Mouse (Mus musculus): ENCODE measurements around the gene Meiob. TPM values are rescaled to one million over a fixed set of nuclear protein-coding genes. Genes with fewer than 3 reads are reported as not detected.

Meiob gene
- polyA plus RNA-seq, 2 experiments from 2014 or later: 0.24 TPM; not detected in 1

- ATAC-seq: no peak
Observed at GRCm38 (mm10) chr17:24821351-24822280, 17.5 kb downstream of the Meiob start.

GRCm38 (mm10) chr17:24839842-24840241 is 35.8 kb downstream of the Meiob start, which contains the start of gene Hagh:
Gene Hagh (plus strand): TSS chr17:24840143.
- no peak for ATAC-seq

- no peak for ATAC-seq
Observed at GRCm38 (mm10) chr17:24840341-24840740, 36.3 kb downstream of the Meiob start.

DNA sequence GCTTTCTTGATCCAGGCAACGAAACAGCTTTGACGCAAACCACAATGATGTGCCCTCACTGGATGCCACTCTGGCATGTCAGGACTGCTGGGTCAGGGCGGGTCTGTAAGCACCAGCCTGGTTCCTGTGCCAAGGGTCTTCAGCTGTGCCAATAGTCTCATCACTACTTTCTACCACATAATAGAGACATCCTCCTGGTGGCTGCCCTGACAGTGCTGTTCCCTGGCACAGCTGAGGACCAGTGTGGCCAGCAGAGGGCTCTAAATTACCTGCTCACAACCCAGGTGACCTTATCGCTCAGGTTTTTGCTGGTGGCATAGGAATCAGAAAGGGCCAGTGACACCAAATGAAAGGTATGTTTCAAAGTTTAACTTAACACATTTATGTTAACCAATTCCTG is 37.0 kb downstream of the Meiob start:
- no peak for ATAC-seq

DNA sequence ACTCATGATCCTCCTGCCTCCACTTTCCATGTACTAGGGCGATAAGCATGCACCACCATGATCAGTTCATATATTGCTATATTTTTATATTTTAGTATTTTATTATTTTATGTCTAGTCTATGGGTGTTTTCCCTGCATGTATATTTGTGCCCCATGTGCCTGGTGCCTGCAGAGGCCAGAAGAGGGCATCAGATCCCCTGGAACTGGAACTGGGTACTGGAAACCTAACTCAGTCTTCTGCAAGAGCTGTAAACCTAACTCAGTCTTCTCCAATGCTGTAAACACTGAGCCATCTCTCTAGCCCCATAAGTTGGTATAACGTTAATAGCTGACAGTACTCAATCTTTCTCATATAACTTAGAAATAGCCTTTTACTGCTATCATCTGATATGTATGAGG is 38.5 kb downstream of the Meiob start:
- ATAC-seq: no peak

DNA sequence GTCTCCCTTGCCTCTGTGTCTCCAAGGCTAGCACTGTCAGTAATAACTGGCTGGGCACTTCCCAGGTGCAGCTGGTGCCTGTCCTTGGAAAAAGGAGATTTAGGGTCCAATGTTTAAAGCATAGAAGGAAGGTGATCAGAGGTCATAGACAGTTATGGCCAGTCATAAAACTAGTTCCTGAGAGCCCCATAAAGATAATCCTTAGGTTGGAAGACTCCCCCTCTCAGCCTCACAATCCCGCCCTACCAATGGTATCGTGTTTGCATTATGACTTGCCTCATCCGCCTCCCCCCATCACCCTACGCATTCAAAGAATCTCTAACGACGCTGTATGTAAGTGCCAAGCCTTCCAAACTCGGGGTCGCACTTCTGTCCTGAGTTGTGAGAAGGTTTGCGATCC is 40.4 kb downstream of the Meiob start:
- no peak for ATAC-seq

- no peak for ATAC-seq
Observed at GRCm38 (mm10) chr17:24847386-24847785, 43.3 kb downstream of the Meiob start.

GRCm38 (mm10) chr17:24848600-24849031 is 44.5 kb downstream of the Meiob start:
- ATAC-seq: no peak

DNA sequence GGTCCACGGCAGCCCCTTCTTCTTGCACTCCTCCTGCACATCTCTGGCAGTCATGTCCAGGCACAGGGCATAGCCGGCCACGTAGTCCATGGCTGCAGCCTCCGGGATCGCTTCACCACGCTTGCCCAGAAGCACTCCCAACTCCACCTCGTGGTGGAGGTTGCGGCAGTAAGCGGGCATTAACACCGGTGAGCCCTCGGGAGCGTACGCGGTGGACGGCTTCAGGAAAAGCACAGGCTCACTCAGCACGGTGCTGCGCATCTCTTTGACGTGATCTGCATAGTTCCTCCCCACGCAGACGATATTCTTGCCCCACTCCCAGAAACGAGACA is 45.6 kb downstream of the Meiob start:
- ATAC-seq: peak; percentile 49

GRCm38 (mm10) chr17:24850065-24850772 is 46.1 kb downstream of the Meiob start, which contains the start of gene Fahd1:
Gene Fahd1 (minus strand): TSS chr17:24850364.
- peak; percentile 98 for ATAC-seq

- no peak for ATAC-seq
Observed at GRCm38 (mm10) chr17:24850773-24851127, 46.7 kb downstream of the Meiob start.

DNA sequence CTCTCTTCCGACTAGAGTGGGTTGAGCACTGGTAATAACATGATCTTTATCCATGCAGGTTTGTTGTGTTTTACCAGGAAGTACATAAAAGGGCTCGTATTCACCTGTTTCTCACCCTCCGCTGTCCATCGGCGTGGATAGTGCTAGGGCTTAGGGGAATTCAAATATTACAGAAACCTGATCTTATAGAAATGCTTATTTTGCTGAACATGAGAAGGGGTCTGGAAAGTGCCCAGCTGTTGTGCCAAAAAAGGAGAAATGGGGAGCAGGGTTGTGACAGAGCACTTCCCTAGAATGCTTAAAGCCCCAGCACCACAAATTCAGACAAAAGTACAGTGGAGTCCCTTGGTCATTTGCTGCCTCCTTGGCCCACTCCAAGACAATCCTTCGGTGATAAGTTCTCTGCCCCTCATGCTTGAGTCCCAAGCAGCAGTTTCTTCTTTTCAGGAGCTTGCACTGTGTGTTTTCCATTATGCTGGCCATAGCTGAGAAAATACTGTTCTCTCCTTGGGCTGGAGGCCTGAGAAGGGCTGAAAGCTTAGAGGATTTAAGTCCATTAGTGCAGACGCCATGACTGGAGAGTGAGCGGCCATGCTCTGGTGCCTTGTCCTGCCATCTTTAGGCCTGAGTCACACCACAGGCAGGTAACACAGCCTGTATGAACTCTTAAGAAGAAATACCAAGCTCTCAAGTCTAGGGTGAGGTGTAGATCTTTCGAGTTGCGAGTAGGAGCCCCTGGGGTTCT is 47.5 kb downstream of the Meiob start:
- ATAC-seq: no peak

DNA sequence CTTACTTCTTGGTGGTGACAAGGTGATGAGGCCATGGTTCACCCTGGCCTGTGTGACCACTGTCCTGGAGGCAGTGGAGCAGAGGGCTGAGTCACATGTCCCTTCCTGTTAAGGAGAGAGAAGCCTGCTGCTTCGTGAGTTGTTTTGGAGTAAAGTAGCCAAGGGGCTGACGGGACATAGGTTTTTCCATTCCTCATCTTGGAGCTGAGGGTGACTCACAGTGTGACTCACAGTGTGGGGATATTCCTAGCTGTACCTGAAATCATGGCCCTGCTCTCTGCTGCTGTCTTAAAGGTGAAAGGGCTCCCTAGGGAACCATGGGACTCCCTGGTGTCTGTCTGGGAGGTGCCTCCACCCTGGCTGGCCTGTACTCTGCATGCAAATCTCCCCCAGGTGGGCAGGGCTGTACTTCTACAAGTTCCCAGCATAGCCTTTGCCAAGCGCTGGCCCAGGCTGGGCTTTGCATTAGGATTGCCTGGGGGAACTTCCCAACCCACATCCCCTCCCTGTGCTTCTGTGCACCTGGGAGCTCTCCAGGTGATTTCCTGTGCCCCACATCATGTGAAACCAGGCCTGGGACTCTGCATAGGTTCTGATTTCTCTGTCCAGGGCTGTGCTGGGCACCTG is 51.9 kb downstream of the Meiob start:
- ATAC-seq: no peak

- ATAC-seq: no peak
Observed at GRCm38 (mm10) chr17:24856589-24856988, 52.5 kb downstream of the Meiob start.

DNA sequence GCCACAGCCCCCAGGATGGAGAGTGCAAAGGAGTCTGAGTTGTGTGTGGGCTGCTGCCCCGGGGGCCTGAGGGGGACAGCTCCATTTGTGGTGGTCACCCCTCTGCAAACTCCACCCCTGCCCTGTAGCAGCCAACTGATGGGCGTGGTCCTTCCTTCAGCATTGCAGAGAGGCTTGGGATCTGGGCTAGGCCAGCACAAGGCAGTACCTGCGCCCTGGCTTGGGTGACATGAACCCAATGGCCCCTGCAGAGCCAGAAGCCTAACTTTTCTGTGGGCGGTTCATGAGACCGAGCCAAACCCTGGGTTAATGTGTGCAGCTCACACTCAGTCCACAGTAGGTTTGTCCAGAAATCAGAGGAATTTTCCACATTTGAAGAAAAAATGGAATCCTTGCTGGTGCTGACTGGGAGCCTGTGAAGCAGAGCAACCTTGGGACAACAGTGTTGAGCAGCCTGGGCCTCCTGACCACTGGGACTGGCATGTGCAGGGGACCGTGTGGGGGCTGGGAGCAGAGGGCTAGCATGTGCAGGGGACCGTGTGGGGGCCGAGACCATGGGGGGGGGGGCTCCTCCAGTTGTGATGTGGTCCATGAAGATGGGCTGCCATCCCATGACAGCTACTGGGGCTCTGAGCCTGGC is 53.9 kb downstream of the Meiob start:
- no peak for ATAC-seq

- ATAC-seq: no peak
Observed at GRCm38 (mm10) chr17:24858967-24859366, 54.9 kb downstream of the Meiob start.

DNA sequence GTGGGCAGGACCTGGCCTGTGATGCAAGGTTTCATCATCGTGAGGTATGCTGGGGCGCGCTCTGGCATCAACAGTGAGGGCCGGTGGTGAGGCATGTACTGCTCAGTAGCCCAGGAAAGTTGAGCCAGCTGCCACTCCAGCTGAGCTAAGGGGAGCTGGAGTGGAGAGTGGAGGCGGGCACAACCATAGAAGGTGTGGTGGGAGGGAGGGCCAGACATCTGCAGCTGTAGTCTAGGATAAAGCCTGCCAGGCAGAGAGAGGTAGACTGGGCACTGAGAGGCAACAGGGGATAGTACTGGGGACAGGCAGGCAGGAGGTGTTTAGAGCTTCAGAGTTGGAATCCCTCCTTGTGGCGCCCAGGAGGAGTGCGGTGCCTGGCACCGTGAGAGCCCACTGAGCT is 56.0 kb downstream of the Meiob start:
- no peak for ATAC-seq

DNA sequence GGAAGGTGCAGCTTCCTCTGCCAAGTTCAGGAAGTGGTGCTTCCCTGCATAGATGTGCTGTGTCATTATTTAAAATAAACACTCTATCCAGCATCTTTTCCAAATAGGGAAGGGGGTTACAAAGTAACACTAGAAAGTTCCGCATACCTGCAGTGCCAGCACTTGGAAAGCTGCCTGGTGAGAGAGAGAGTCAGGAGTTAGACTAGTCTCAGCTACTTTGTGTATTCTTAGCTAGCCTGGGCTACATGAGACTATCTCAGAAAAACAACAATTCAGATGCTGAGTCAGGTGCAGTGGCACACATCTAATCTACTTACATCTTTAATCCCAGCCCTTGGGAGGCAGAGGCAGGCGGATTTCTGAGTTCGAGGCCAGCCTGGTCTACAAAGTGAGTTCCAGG is 57.7 kb downstream of the Meiob start:
- ATAC-seq: no peak

- no peak for ATAC-seq
Observed at GRCm38 (mm10) chr17:24865776-24866175, 61.7 kb downstream of the Meiob start, which contains the start of gene Igfals. Gene Igfals (plus strand): TSS chr17:24865997.

DNA sequence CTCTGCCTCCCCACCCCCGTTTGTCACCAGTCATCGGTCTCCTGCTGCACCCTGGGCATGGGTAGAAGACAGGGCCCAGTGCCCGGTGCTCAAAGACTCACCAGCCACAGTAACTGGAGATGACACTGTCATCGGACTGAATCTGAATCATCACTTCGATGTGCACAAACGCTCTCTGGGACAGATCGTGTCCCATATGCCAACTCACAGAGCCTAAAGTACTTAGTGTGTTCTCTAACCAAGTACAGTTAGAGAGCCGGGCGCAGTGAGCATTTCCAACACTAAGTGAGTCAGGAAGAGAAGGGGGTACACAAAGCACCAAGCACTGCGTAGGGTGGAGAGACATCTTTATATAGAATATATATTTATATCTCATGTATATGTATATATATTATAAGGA is 63.8 kb downstream of the Meiob start:
- no peak for ATAC-seq

DNA sequence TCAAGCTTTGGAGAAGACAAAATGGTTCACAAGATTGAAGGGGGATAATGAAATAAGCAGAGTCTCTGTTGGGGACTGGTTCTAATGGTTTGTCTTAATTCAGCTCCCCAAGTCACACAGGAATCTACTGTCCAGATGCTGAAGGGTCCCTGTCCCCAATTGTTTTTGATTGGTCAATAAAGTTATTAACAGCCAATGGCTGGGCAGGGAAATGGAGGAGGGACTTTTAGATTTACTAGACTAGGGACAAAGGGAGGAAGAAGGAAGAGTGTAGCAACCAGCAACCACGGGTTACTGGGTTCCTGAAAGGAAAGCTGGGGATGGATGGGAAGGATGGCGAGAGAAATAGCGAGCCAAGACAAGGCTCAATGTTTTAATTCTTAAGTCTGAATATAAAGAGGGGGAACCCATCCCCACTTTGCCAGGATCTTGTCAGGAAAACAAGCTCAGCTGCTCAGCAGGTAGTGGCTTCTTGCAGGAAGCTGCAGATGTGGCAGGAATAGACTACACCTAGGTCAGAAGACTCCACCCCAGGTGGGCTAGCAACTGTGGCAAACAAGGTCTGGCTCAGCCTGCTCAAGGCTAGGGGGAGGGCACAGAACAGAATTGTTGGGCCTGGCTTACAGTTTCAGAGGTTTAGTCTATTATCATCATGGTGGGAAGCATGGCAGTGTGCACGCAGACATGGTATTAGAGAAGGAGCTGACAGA is 69.8 kb downstream of the Meiob start:
- no peak for ATAC-seq

- ATAC-seq: no peak
Observed at GRCm38 (mm10) chr17:24874405-24874745, 70.3 kb downstream of the Meiob start.
